Mouse (Mus musculus) ES-E14 (cell line): ENCODE measurements around the gene Mettl3.

ENCODE experiments used
- CHD2 ChIP-seq: IDR thresholded peaks from 2 replicates; pipeline ENCODE4 v1.6.1; 2014; ENCODE audit warnings: mild to moderate bottlenecking, low read depth, low read length, inconsistent platforms
- HCFC1 ChIP-seq: IDR thresholded peaks from 2 replicates; pipeline ENCODE4 v1.6.1; 2012; ENCODE audit warnings: low read length, inconsistent platforms, borderline replicate concordance; ENCODE audit not compliant: insufficient read depth
- ZC3H11A ChIP-seq: IDR thresholded peaks from 2 replicates; pipeline ENCODE4 v1.6.1; 2012; ENCODE audit warnings: low read depth, mild to moderate bottlenecking, inconsistent platforms, low read length, borderline replicate concordance

GRCm38 (mm10) chr14:52313931-52314807, 9.2 kb upstream of the Mettl3 start:
- TF ChIP-seq ZC3H11A (no peak), HCFC1 (no peak), CHD2 (no peak)
